Mouse (Mus musculus) MEL (cell line): ENCODE data around the gene Emc1. TPM values are rescaled to one million over a fixed set of nuclear protein-coding genes. Genes with fewer than 3 reads are reported as not detected.
A peak's percentile ranks its signal among the peaks of the same experiment; 100 is the strongest.

Experiments used
- DNase-seq: peaks from one replicate; pipeline ENCODE4 v3.0.0; 2011; ENCODE audit warnings: low read depth, low spot score
- H3K27ac ChIP-seq: 2 replicates; pipeline ENCODE4 v1.5.1; 2012; ENCODE audit warnings: low read depth, mild to moderate bottlenecking, control low read depth, low read length, moderate library complexity; ENCODE audit not compliant: control insufficient read depth
- H3K27me3 ChIP-seq, 2 experiments: fragments of 150-350 bp in 1 of 2; sonication (generic) in 1 of 2; 2 replicates each; pipeline ENCODE4 v1.6.1; 2012; ENCODE audit warnings: low read length in 2 of 2, mild to moderate bottlenecking in 2 of 2, improper control_type of control experiment in 1 of 2, moderate library complexity in 1 of 2; ENCODE audit not compliant: insufficient read depth in 2 of 2, control insufficient read depth in 1 of 2
- H3K36me3 ChIP-seq, 2 experiments: 2 replicates each; pipeline ENCODE4 v1.6.1; 2012 to 2014; ENCODE audit warnings: low read length in 2 of 2, improper control_type of control experiment in 1 of 2, inconsistent platforms in 1 of 2, mild to moderate bottlenecking in 1 of 2; ENCODE audit not compliant: insufficient read depth in 2 of 2, control insufficient read depth in 1 of 2
- H3K4me1 ChIP-seq, 2 experiments: fragments of 150-350 bp in 1 of 2; sonication (generic) in 1 of 2; 2 replicates each; pipeline ENCODE4 v1.6.1; 2012; ENCODE audit warnings: low read length in 2 of 2, improper control_type of control experiment in 1 of 2, mild to moderate bottlenecking in 1 of 2; ENCODE audit not compliant: insufficient read depth in 2 of 2, control insufficient read depth in 1 of 2
- H3K4me3 ChIP-seq, 2 experiments: fragments of 150-350 bp in 1 of 2; sonication (generic) in 1 of 2; 2 replicates each; pipeline ENCODE4 v1.5.1; 2012; ENCODE audit warnings: low read depth in 2 of 2, low read length in 2 of 2, mild to moderate bottlenecking in 2 of 2, moderate library complexity in 2 of 2, control low read depth in 1 of 2, improper control_type of control experiment in 1 of 2; ENCODE audit not compliant: control insufficient read depth in 1 of 2, insufficient read depth in 1 of 2
- H3K79me2 ChIP-seq: 2 replicates; pipeline ENCODE4 v1.6.1; 2012; ENCODE audit warnings: mild to moderate bottlenecking, low read length, moderate library complexity; ENCODE audit not compliant: control insufficient read depth, poor library complexity, insufficient read depth
- H3K9ac ChIP-seq: 2 replicates; pipeline ENCODE4 v1.6.1; 2012; ENCODE audit warnings: low read depth, mild to moderate bottlenecking, control low read depth, low read length, moderate library complexity; ENCODE audit not compliant: control insufficient read depth, poor library complexity, severe bottlenecking
- H3K9me3 ChIP-seq: fragments of 150-350 bp; sonication (generic); replicated peaks from 2 replicates; pipeline ENCODE4 v1.6.1; 2012; ENCODE audit warnings: mild to moderate bottlenecking, low read length, improper control_type of control experiment, moderate library complexity; ENCODE audit not compliant: insufficient read depth
- CHD2 ChIP-seq: IDR thresholded peaks from 2 replicates; pipeline ENCODE4 v1.6.1; 2011; ENCODE audit warnings: low read length, improper control_type of control experiment
- CTCF ChIP-seq, 3 experiments: IDR thresholded peaks in 2 of 3; conservative IDR thresholded peaks in 1 of 3; 2 replicates each; pipeline ENCODE4 v1.5.1; 2011 to 2012; ENCODE audit warnings: low read length in 3 of 3, low read depth in 2 of 3, mild to moderate bottlenecking in 2 of 3, improper control_type of control experiment in 1 of 3, inconsistent platforms in 1 of 3, mixed read lengths in 1 of 3, moderate library complexity in 1 of 3; ENCODE audit not compliant: control insufficient read depth in 1 of 3, insufficient read depth in 1 of 3, poor library complexity in 1 of 3, severe bottlenecking in 1 of 3
- E2F4 ChIP-seq: IDR thresholded peaks from 2 replicates; pipeline ENCODE4 v1.6.1; 2011; ENCODE audit warnings: low read depth, low read length, improper control_type of control experiment, borderline replicate concordance
- EP300 ChIP-seq, 2 experiments: IDR thresholded peaks; 2 replicates each; pipeline ENCODE4 v1.6.1; 2011; ENCODE audit warnings: improper control_type of control experiment in 2 of 2, low read length in 2 of 2, low read depth in 1 of 2, mild to moderate bottlenecking in 1 of 2
- GABPA ChIP-seq: IDR thresholded peaks from 2 replicates; pipeline ENCODE4 v1.6.1; 2012; ENCODE audit warnings: low read depth, mild to moderate bottlenecking, inconsistent platforms, low read length, improper control_type of control experiment, moderate library complexity
- GATA1 ChIP-seq: IDR thresholded peaks from 2 replicates; pipeline ENCODE4 v1.6.1; 2011; ENCODE audit warnings: low read depth, low read length, improper control_type of control experiment
- JUND ChIP-seq: IDR thresholded peaks from 2 replicates; pipeline ENCODE4 v1.6.1; 2011; ENCODE audit warnings: low read depth, mild to moderate bottlenecking, improper control_type of control experiment, low read length
- KAT2A ChIP-seq: conservative IDR thresholded peaks from 2 replicates; pipeline ENCODE4 v1.6.1; 2012; ENCODE audit warnings: low read depth, low read length, improper control_type of control experiment, inconsistent platforms
- MAX ChIP-seq: IDR thresholded peaks from 2 replicates; pipeline ENCODE4 v1.6.1; 2011; ENCODE audit warnings: low read length, improper control_type of control experiment
- MAZ ChIP-seq: IDR thresholded peaks from 2 replicates; pipeline ENCODE4 v1.6.1; 2012; ENCODE audit warnings: low read depth, mild to moderate bottlenecking, inconsistent platforms, low read length, improper control_type of control experiment
- MEF2A ChIP-seq: IDR thresholded peaks from 2 replicates; pipeline ENCODE4 v1.6.1; 2014; ENCODE audit warnings: low read depth, mild to moderate bottlenecking, inconsistent platforms, low read length, improper control_type of control experiment; ENCODE audit not compliant: poor library complexity, insufficient replicate concordance, severe bottlenecking; ENCODE audit errors: extremely low read depth
- MXI1 ChIP-seq: IDR thresholded peaks from 2 replicates; pipeline ENCODE4 v1.6.1; 2011; ENCODE audit warnings: mild to moderate bottlenecking, low read depth, low read length, improper control_type of control experiment
- MYB ChIP-seq: IDR thresholded peaks from 2 replicates; pipeline ENCODE4 v1.6.1; 2011; ENCODE audit warnings: mild to moderate bottlenecking, low read depth, low read length, improper control_type of control experiment
- MYC ChIP-seq: IDR thresholded peaks from 2 replicates; pipeline ENCODE4 v1.6.1; 2011; ENCODE audit warnings: low read depth, mild to moderate bottlenecking, low read length, improper control_type of control experiment, moderate library complexity
- NELFE ChIP-seq: IDR thresholded peaks from 2 replicates; pipeline ENCODE4 v1.6.1; 2011; ENCODE audit warnings: low read depth, low read length, improper control_type of control experiment
- POLR2A ChIP-seq, 2 experiments: IDR thresholded peaks; 2 replicates each; pipeline ENCODE4 v1.6.1; 2011 to 2012; ENCODE audit warnings: low read length in 2 of 2, mild to moderate bottlenecking in 2 of 2, control low read depth in 1 of 2, improper control_type of control experiment in 1 of 2, low read depth in 1 of 2, moderate library complexity in 1 of 2; ENCODE audit not compliant: control insufficient read depth in 1 of 2, insufficient read depth in 1 of 2, poor library complexity in 1 of 2
- POLR2AphosphoS2 ChIP-seq: IDR thresholded peaks from 2 replicates; pipeline ENCODE4 v1.6.1; 2011; ENCODE audit warnings: low read length, improper control_type of control experiment
- RAD21 ChIP-seq: IDR thresholded peaks from 2 replicates; pipeline ENCODE4 v1.6.1; 2011; ENCODE audit warnings: mild to moderate bottlenecking, low read depth, low read length, improper control_type of control experiment
- RCOR1 ChIP-seq: IDR thresholded peaks from 2 replicates; pipeline ENCODE4 v1.6.1; 2012; ENCODE audit warnings: low read depth, mild to moderate bottlenecking, inconsistent platforms, low read length, improper control_type of control experiment
- SIN3A ChIP-seq: IDR thresholded peaks from 2 replicates; pipeline ENCODE4 v1.6.1; 2012; ENCODE audit warnings: low read length, improper control_type of control experiment, inconsistent platforms
- SMC3 ChIP-seq: IDR thresholded peaks from 2 replicates; pipeline ENCODE4 v1.6.1; 2011; ENCODE audit warnings: low read depth, low read length, improper control_type of control experiment
- UBTF ChIP-seq: IDR thresholded peaks from 2 replicates; pipeline ENCODE4 v1.6.1; 2012; ENCODE audit warnings: low read depth, mild to moderate bottlenecking, inconsistent platforms, low read length, improper control_type of control experiment, moderate library complexity, borderline replicate concordance; ENCODE audit not compliant: insufficient read depth
- USF1 ChIP-seq: IDR thresholded peaks from 2 replicates; pipeline ENCODE4 v1.6.1; 2014; ENCODE audit warnings: low read depth, mild to moderate bottlenecking, inconsistent platforms, low read length, improper control_type of control experiment, moderate library complexity
- ZC3H11A ChIP-seq: IDR thresholded peaks from 2 replicates; pipeline ENCODE4 v1.6.1; 2012; ENCODE audit warnings: low read depth, mild to moderate bottlenecking, inconsistent platforms, low read length, improper control_type of control experiment
- polyA plus RNA-seq, 2 experiments: library from polyadenylated mRNA; stranded (reverse) in 1 of 2; unstranded in 1 of 2; fragments of >175 nt in 1 of 2; fragments of >200 nt in 1 of 2; gene quantifications; 2 replicates each; pipeline versions ENCODE4 v1.2.1 to v1.2.4; 2012; ENCODE audit warnings: low replicate concordance in 2 of 2, low read depth in 1 of 2; ENCODE audit not compliant: insufficient read length in 2 of 2, insufficient read depth in 1 of 2, missing spikeins in 1 of 2
- total RNA-seq: library from RNA; depleted of rRNA; stranded (reverse); fragments of 300-350 nt; gene quantifications from 2 replicates; pipeline ENCODE4 v1.2.3, GENCODE M21; 2012

Emc1 gene
- total and polyA plus RNA-seq, 3 experiments: 17.3 to 50.4 TPM; not detected in 1

DNA sequence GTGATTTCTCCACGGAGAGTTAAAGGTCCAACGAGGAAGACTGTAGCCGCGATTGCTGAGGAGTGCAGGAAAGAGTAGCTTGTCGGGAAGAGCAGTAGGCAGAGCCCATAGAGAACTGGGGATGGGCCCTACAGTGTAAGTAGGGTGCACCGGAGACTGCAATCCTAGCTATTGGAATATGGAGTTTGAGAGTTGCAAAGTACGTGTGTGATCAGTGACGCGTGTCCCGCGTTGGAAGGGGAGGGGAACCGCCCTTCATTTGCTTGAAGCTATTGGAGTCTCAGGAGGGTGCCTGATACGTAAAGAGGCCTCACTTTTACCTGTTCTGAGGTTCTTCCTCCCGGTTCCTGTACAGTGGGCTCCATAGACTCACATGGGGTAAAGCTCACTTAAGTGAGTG is 40.7 kb upstream of the Emc1 start:
- Histone ChIP-seq H3K9ac (peak overlapping the region; percentile 93), H3K36me3 (no peaks in the 10 kb centered on the region; a peak in 1 of 4 replicates), H3K4me3 (peak overlapping the region; percentile 86 to 88), H3K27me3 (no peaks in the 10 kb centered on the region), H3K4me1 (peaks cover 0 to 9% of the 10 kb centered on the region in 2 experiments; a peak in 2 of 4 replicates), H3K9me3 (no peaks in the 10 kb centered on the region), H3K27ac (no peak overlapping the region), H3K79me2 (peaks cover 4% of the 10 kb centered on the region; the same call in 1 of the 2 replicates)
- 0 out of 2 replicates have a peak, but pooled peaks have one; percentile 43 for TF ChIP-seq MYC
- TF ChIP-seq CHD2: no peak
- no peak for TF ChIP-seq MYB
- TF ChIP-seq NELFE: no peak
- TF ChIP-seq MEF2A: no peak
- no peak for TF ChIP-seq KAT2A
- no peak for TF ChIP-seq ZC3H11A
- no peak for TF ChIP-seq POLR2A (IDR thresholded peaks at IDR 0.05; ENCODE audit: control insufficient read depth in 1 of 2, insufficient read depth in 1 of 2, low read depth in 1 of 2, low read length in 2 of 2, poor library complexity in 1 of 2)
- TF ChIP-seq MAX: peak; percentile 49; the same call in 1 of the 2 replicates
- TF ChIP-seq EP300 (IDR thresholded peaks at IDR 0.05; ENCODE audit: low read depth in 1 of 2, low read length in 2 of 2): no peak
- peak; percentile 52; the same call in 1 of the 2 replicates for TF ChIP-seq MXI1
- 0 out of 2 replicates have a peak, but pooled peaks have one; percentile 12 for TF ChIP-seq GATA1
- TF ChIP-seq SIN3A: 0 out of 2 replicates have a peak, but pooled peaks have one; percentile 19
- TF ChIP-seq JUND: no peak
- no peak for TF ChIP-seq RCOR1
- DNase-seq: peak; percentile 74

DNA sequence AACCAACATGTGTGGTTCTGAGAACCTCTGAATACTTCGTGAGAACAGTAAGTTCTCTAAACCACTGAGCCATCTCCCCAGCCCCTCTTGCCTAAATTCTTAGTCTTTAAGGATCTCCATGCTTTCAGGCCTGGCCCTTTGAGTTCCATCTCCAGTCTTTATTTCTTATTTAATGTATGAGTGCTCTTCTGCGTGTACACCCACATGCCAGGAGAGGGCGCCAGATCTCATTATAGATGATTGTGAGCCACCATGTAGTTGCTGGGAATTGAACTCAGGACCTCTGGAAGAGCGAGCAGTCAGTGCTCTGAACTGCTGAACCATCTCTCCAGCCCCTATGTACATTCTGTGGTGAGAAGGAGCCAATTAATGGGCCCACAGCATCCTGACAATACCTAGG is 39.8 kb upstream of the Emc1 start:
- H3K9me3 ChIP-seq: no peaks in the 10 kb centered on the region
- H3K27ac ChIP-seq: no peak overlapping the region
- peaks cover 4% of the 10 kb centered on the region; the same call in 1 of the 2 replicates for H3K79me2 ChIP-seq
- peak; percentile 84 for DNase-seq
- H3K9ac ChIP-seq: no peak overlapping the region
- H3K27me3 ChIP-seq: no peaks in the 10 kb centered on the region
- H3K4me1 ChIP-seq: peaks cover 0 to 9% of the 10 kb centered on the region in 2 experiments; a peak in 2 of 4 replicates
- no peak for TF ChIP-seq RCOR1
- TF ChIP-seq MAX: no peak
- TF ChIP-seq USF1: no peak
- no peak for TF ChIP-seq UBTF
- peak; percentile 36 for TF ChIP-seq ZC3H11A
- no peak for TF ChIP-seq E2F4
- no peak for TF ChIP-seq MAZ
- peak; percentile 60 for TF ChIP-seq SMC3
- TF ChIP-seq CTCF (IDR thresholded peaks at IDR 0.05 in 2 of 3, conservative IDR thresholded peaks at IDR 0.05 in 1 of 3; ENCODE audit: control insufficient read depth in 1 of 3, insufficient read depth in 1 of 3, low read depth in 2 of 3, low read length in 3 of 3, poor library complexity in 1 of 3, severe bottlenecking in 1 of 3): peak; percentile 59 to 69 (median 67)
- peak; percentile 47 for TF ChIP-seq RAD21
- TF ChIP-seq POLR2AphosphoS2: no peak
- TF ChIP-seq GABPA: no peak
- H3K4me3 ChIP-seq: no peak overlapping the region
- H3K36me3 ChIP-seq: no peaks in the 10 kb centered on the region; a peak in 1 of 4 replicates
